Mouse (Mus musculus): Measurements from ENCODE around the gene Mmel1.

DNA sequence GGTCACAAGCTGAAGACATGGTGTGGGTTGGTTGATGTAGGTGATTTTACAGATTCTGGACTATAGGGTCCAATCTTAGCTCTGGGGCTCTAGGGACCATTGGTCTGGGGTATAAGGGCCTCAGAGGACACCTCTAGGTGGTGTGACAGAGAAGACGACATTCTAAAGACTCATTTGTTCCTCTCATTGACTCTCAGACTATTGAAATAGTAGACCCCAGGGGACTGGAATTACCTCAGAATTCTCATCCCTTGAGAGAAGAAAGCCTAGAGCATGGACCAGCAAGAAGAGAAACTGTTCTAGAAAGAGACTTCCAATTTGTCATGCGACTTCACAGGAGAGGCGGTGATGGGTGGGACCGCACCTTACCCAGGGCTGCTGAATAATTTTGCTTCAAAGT, 44.9 kb downstream of the Mmel1 start:
- no peak for TF ChIP-seq CTCF (IDR thresholded peaks at IDR 0.05; ENCODE audit: borderline replicate concordance, insufficient read depth, low read length)
- TF ChIP-seq POLR2A (IDR thresholded peaks at IDR 0.05; ENCODE audit: low read depth, low read length): no peak

Measured in embryonic fibroblast, embryonic 13.5 days (primary cell).